Mouse (Mus musculus): Measurements from ENCODE around the gene Coro1a. TPM values are rescaled to one million over a fixed set of nuclear protein-coding genes. Genes with fewer than 3 reads are reported as not detected.

Coro1a gene
- polyA plus RNA-seq, 1 experiment: 1,578 TPM

DNA sequence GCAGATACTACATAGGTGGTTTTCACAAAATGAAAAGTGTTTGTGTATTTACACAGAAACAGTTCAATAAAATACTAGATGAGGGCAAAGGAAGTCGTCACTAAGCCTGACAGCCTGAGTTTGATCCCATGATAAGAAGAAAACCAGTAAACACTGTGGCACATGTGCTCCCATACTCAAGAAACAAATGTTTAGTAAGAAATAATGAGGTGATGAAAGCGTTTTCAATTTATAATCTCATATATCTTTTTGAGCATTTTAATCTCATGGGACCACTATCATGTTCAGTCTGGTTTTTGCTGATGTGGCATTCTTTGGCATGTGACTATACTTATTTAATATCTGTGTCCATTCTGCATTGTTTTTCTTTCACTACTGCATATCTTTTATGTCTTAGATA, 53.6 kb downstream of the Coro1a start:
- H3K27me3 ChIP-seq (replicated peaks): no peaks in the 10 kb centered on the region
- no peaks in the 10 kb centered on the region for H3K9me3 ChIP-seq
- no peak overlapping the region for H3K4me3 ChIP-seq (replicated peaks)
- TF ChIP-seq GATA1 (IDR thresholded peaks at IDR 0.05; ENCODE audit: borderline replicate concordance, low read length): no peak
- TF ChIP-seq FLI1 (IDR thresholded peaks at IDR 0.05; ENCODE audit: low read length): no peak
- peaks cover 2% of the 10 kb centered on the region for H3K36me3 ChIP-seq (replicated peaks; ENCODE audit: low read length)
- H3K4me1 ChIP-seq: peaks cover 90% of the 10 kb centered on the region

DNA sequence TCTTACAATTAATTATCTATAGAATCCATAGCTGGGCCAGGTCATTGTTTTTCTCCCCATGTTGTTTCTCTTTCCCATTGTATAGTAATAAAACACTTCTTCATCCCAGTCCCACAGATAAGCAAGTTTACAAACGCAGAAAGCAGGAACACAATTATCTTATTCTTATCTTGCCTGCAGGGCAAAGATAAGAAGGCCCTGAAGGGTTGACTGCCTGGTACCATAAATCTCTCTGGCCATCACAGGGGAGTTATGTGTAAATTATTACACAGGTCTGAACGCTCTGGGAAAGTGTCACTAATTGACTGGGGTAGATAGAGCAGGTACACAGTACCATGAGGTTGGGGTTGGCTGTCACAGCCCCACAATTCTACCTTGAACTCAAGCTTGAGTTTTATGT, 56.7 kb downstream of the Coro1a start:
- TF ChIP-seq FLI1 (IDR thresholded peaks at IDR 0.05; ENCODE audit: low read length): no peak
- Histone ChIP-seq H3K9me3 (no peaks in the 10 kb centered on the region), H3K27me3 (replicated peaks) (no peaks in the 10 kb centered on the region), H3K4me1 (peaks cover 88% of the 10 kb centered on the region), H3K4me3 (replicated peaks) (no peak overlapping the region), H3K36me3 (replicated peaks; ENCODE audit: low read length) (no peaks in the 10 kb centered on the region)

Other genes starting within 250 kb of the Coro1a start
- 1.1 and 1.4 TPM in 2 replicates for gene Atp2a1, start 244.7 kb downstream of the Coro1a start, polyA plus RNA-seq (2012; ENCODE audit: insufficient read depth, low replicate concordance)
- 94.0 and 146 TPM in 2 replicates for gene Sh2b1, start 232.4 kb downstream of the Coro1a start, polyA plus RNA-seq (2012; ENCODE audit: insufficient read depth, low replicate concordance)
- gene Tufm, start 220.4 kb downstream of the Coro1a start, polyA plus RNA-seq (2012; ENCODE audit: insufficient read depth, low replicate concordance): 19.3 and 43.5 TPM in 2 replicates
- gene Atxn2l, start 204.3 kb downstream of the Coro1a start, polyA plus RNA-seq (2012; ENCODE audit: insufficient read depth, low replicate concordance): 956 and 1,090 TPM in 2 replicates
- 22.3 and 46.6 TPM in 2 replicates for gene Eif3c, start 141.4 kb downstream of the Coro1a start, polyA plus RNA-seq (2012; ENCODE audit: insufficient read depth, low replicate concordance)
- gene Apobr, start 122.8 kb downstream of the Coro1a start, polyA plus RNA-seq (2012; ENCODE audit: insufficient read depth, low replicate concordance): 30.2 TPM in 1 of 2 replicates, not detected in the other
- 8.9 and 21.3 TPM in 2 replicates for gene Cln3, start 122.0 kb downstream of the Coro1a start, polyA plus RNA-seq (2012; ENCODE audit: insufficient read depth, low replicate concordance)
- 1.4 TPM in 1 of 2 replicates, not detected in the other for gene Il27, start 112.8 kb downstream of the Coro1a start, polyA plus RNA-seq (2012; ENCODE audit: insufficient read depth, low replicate concordance)
- gene Nupr1, start 76.9 kb downstream of the Coro1a start, polyA plus RNA-seq (2012; ENCODE audit: insufficient read depth, low replicate concordance): 27.5 TPM in 1 of 2 replicates, not detected in the other
- 31.0 and 69.1 TPM in 2 replicates for gene Sgf29, start 58.5 kb downstream of the Coro1a start, polyA plus RNA-seq (2012; ENCODE audit: insufficient read depth, low replicate concordance)
- gene Sult1a1, start 31.4 kb downstream of the Coro1a start, polyA plus RNA-seq (2012; ENCODE audit: insufficient read depth, low replicate concordance): 0.87 and 3.0 TPM in 2 replicates
- gene Bola2, start 12.4 kb downstream of the Coro1a start, polyA plus RNA-seq (2012; ENCODE audit: insufficient read depth, low replicate concordance): 185 and 696 TPM in 2 replicates
- gene Slx1b, start 12.0 kb downstream of the Coro1a start, polyA plus RNA-seq (2012; ENCODE audit: insufficient read depth, low replicate concordance): 7.3 and 9.7 TPM in 2 replicates
- gene Mapk3, start 51.8 kb upstream of the Coro1a start, polyA plus RNA-seq (2012; ENCODE audit: insufficient read depth, low replicate concordance): 213 and 289 TPM in 2 replicates
- 3.4 TPM in 1 of 2 replicates, not detected in the other for gene Gdpd3, start 58.5 kb upstream of the Coro1a start, polyA plus RNA-seq (2012; ENCODE audit: insufficient read depth, low replicate concordance)
- 284 and 689 TPM in 2 replicates for gene Ypel3, start 69.2 kb upstream of the Coro1a start, polyA plus RNA-seq (2012; ENCODE audit: insufficient read depth, low replicate concordance)
- gene Tbx6, start 73.7 kb upstream of the Coro1a start, polyA plus RNA-seq (2012; ENCODE audit: insufficient read depth, low replicate concordance): 3.0 and 15.0 TPM in 2 replicates
- 46.3 and 115 TPM in 2 replicates for gene Ppp4c, start 84.7 kb upstream of the Coro1a start, polyA plus RNA-seq (2012; ENCODE audit: insufficient read depth, low replicate concordance)
- 13.5 and 29.3 TPM in 2 replicates for gene Fam57b, start 89.9 kb upstream of the Coro1a start, polyA plus RNA-seq (2012; ENCODE audit: insufficient read depth, low replicate concordance)
- not detected in 2 replicates for gene 4930451I11Rik, start 123.9 kb upstream of the Coro1a start, polyA plus RNA-seq (2012; ENCODE audit: insufficient read depth, low replicate concordance)
- 1.3 TPM in 1 of 2 replicates, not detected in the other for gene Doc2a, start 139.6 kb upstream of the Coro1a start, polyA plus RNA-seq (2012; ENCODE audit: insufficient read depth, low replicate concordance)
- gene Hirip3, start 154.2 kb upstream of the Coro1a start, polyA plus RNA-seq (2012; ENCODE audit: insufficient read depth, low replicate concordance): 9.3 and 60.8 TPM in 2 replicates
- gene Ino80e, start 154.6 kb upstream of the Coro1a start, polyA plus RNA-seq (2012; ENCODE audit: insufficient read depth, low replicate concordance): 823 and 1,411 TPM in 2 replicates
- gene Taok2, start 176.9 kb upstream of the Coro1a start, polyA plus RNA-seq (2012; ENCODE audit: insufficient read depth, low replicate concordance): 159 and 479 TPM in 2 replicates
- gene Tmem219, start 215.1 kb upstream of the Coro1a start, polyA plus RNA-seq (2012; ENCODE audit: insufficient read depth, low replicate concordance): 50.9 TPM in 2 replicates
- 26.4 and 59.2 TPM in 2 replicates for gene Kctd13, start 221.1 kb upstream of the Coro1a start, polyA plus RNA-seq (2012; ENCODE audit: insufficient read depth, low replicate concordance)
- not detected in 2 replicates for gene Asphd1, start 241.8 kb upstream of the Coro1a start, polyA plus RNA-seq (2012; ENCODE audit: insufficient read depth, low replicate concordance)
- 1.7 and 2.0 TPM in 2 replicates for gene Sez6l2, start 242.8 kb upstream of the Coro1a start, polyA plus RNA-seq (2012; ENCODE audit: insufficient read depth, low replicate concordance)